Mouse (Mus musculus) E14TG2a.4 (cell line): ENCODE results near the gene Ncbp3.

Experiments
- CTCF ChIP-seq: conservative IDR thresholded peaks from 2 replicates; pipeline ENCODE4 v1.5.1; 2014; ENCODE audit warnings: low read length
- POU5F1 ChIP-seq: IDR thresholded peaks from 2 replicates; pipeline ENCODE4 v1.6.1; 2014; ENCODE audit warnings: low read length, borderline replicate concordance

DNA sequence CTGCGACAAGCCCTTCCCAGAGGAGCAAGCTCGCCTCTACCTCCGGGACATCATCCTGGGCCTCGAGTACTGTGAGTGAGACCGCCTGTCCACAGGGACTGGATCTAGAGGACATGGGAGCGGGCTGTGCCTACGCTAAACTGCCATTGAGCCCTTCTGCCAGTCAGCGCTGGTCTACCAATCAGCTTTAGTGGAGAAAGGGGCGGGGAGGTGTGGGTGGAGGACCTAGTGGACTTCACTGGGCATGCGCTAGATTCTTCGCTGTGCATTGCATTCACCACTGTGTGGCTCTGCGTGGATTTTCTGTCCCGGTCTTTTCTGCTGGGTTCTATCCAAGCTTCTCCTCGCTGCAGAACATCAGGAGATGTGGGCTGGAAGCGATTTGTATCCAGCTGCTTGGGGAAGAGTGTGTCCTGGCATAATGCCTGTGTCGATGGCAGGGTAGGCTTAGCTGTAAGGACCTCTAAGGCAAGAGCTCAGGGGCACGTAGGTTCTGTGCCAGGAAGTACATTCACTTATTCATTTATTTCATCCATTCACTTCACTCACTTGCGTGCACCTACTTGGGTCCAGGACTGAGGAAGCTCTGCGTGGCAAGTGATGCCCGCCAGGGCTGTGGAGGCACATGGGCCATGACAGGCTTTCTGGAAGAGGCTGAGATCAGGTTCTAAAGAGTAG lies 16.6 kb upstream of the Ncbp3 start:
- no peak for TF ChIP-seq CTCF
- no peak for TF ChIP-seq POU5F1
